Mouse (Mus musculus) lung, adult 2 months (tissue): ENCODE data around the gene Jup.

Source experiments
- CTCF ChIP-seq: fragments of 200-500 bp; IDR thresholded peaks from 2 replicates; pipeline ENCODE4 v1.5.1; 2011; ENCODE audit warnings: mild to moderate bottlenecking, low read length, control low read depth; ENCODE audit not compliant: insufficient read depth
- POLR2A ChIP-seq: fragments of 200-500 bp; IDR thresholded peaks from 2 replicates; pipeline ENCODE4 v1.6.1; 2011; ENCODE audit warnings: low read depth, mild to moderate bottlenecking, control low read depth, low read length, borderline replicate concordance; ENCODE audit errors: extremely low read depth

DNA sequence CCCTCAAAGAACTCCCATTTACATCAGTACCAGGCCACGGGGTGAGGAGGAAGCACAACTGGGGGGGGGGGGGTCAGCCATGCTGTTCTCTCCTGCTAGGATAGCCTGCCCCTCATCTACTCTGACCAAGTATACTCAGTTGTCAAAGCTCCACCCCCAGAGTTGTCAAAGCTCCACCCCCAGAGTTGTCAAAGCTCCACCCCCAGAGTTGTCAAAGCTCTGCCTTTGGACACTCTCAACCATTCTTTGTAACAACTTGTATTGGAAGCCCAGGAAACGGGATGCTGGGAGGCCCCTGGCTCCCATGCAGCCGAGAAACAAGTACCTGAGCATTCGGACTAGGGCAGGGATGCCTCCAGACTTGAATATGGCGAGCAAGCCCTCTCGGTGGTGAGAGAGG, 14.9 kb downstream of the Jup start:
- no peak for TF ChIP-seq POLR2A
- TF ChIP-seq CTCF, result no peak
